Mouse (Mus musculus): Measurements from ENCODE around the gene Syce1l. TPM values are rescaled to one million over a fixed set of nuclear protein-coding genes. Genes with fewer than 3 reads are reported as not detected.
A peak's percentile ranks its signal among the peaks of the same experiment; 100 is the strongest.

The Syce1l gene
- polyA plus RNA-seq (2014; fragmentation: Nextera tagmentation; extraction: Ambion mirVana), result not detected in 2 replicates

GRCm38 (mm10) chr8:113642926-113643325 lies at the start of gene Syce1l:
TSS of gene Syce1l (plus strand) at chr8:113643213.
- 92% methylated on average over 16 of the region's 16 CpGs for WGBS
- DNase-seq (ENCODE audit: low spot score) (no peak), ATAC-seq (replicated peaks; ENCODE audit: low FRiP score, low TSS enrichment, low read depth) (no peak)
- Histone ChIP-seq H3K4me3 (ENCODE audit: low read depth, low read length) (no peak within 1 kb of the TSS), H3K9ac (ENCODE audit: low read length) (no peak within 1 kb of the TSS), H3K36me3 (ENCODE audit: control insufficient read depth, insufficient read depth, low read length) (peaks cover 50% of the 10 kb centered on the region), H3K4me2 (ENCODE audit: low read length) (no peak within 1 kb of the TSS), H3K27me3 (replicated peaks; ENCODE audit: control insufficient read depth, insufficient read depth, low read length) (no peaks in the 10 kb centered on the region), H3K4me1 (replicated peaks; ENCODE audit: control insufficient read depth, insufficient read depth, low read length) (no peaks in the 10 kb centered on the region), H3K9me3 (ENCODE audit: control insufficient read depth, low read length) (no peaks in the 10 kb centered on the region), H3K27ac (ENCODE audit: low read depth) (no peak within 1 kb of the TSS)

GRCm38 (mm10) chr8:113598401-113598800 lies 44.6 kb upstream of the Syce1l start:
- ATAC-seq (replicated peaks; ENCODE audit: low FRiP score, low TSS enrichment, low read depth) (no peak), DNase-seq (ENCODE audit: low spot score) (no peak)
- H3K27me3 ChIP-seq (replicated peaks; ENCODE audit: control insufficient read depth, insufficient read depth, low read length), result no peaks in the 10 kb centered on the region
- no peaks in the 10 kb centered on the region for H3K9me3 ChIP-seq (ENCODE audit: control insufficient read depth, low read length)
- H3K9ac ChIP-seq (ENCODE audit: low read length), result no peak overlapping the region
- 62% methylated on average over 3 of the region's 3 CpGs for WGBS
- H3K4me3 ChIP-seq (ENCODE audit: low read depth, low read length), result no peak overlapping the region
- H3K4me2 ChIP-seq (ENCODE audit: low read length), result no peak overlapping the region
- no peaks in the 10 kb centered on the region for H3K36me3 ChIP-seq (ENCODE audit: control insufficient read depth, insufficient read depth, low read length)
- no peaks in the 10 kb centered on the region for H3K4me1 ChIP-seq (replicated peaks; ENCODE audit: control insufficient read depth, insufficient read depth, low read length)
- no peak overlapping the region for H3K27ac ChIP-seq (ENCODE audit: low read depth)

DNA sequence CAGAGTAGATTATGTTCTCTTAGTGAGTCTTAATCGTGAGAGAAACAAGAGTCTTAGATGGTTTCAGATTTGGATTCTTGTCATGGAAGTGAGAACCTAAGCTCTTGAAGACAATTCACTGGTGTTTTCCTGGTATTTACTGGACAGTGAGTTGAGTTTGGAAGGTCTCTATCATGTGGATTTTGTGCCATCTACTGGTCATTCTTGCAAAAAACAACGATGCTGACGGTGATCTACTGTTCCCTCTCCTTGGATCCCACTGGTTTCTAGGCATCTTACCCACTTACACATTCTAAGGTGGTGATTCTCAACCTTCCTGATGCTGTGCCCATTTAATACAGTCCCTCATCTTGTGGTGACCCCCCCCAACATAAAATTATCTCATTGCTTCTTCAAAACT lies 10.4 kb upstream of the Syce1l start:
- no peaks in the 10 kb centered on the region for H3K9me3 ChIP-seq (ENCODE audit: control insufficient read depth, low read length)
- no peak overlapping the region for H3K9ac ChIP-seq (ENCODE audit: low read length)
- H3K4me2 ChIP-seq (ENCODE audit: low read length), result no peak overlapping the region
- DNase-seq (ENCODE audit: low spot score) (no peak), ATAC-seq (replicated peaks; ENCODE audit: low FRiP score, low TSS enrichment, low read depth) (no peak)
- no peak overlapping the region for H3K4me3 ChIP-seq (ENCODE audit: low read depth, low read length)
- no peak overlapping the region for H3K27ac ChIP-seq (ENCODE audit: low read depth)
- 8% methylated on average over 3 of the region's 3 CpGs for WGBS
- H3K27me3 ChIP-seq (replicated peaks; ENCODE audit: control insufficient read depth, insufficient read depth, low read length), result no peaks in the 10 kb centered on the region
- no peaks in the 10 kb centered on the region for H3K36me3 ChIP-seq (ENCODE audit: control insufficient read depth, insufficient read depth, low read length)
- H3K4me1 ChIP-seq (replicated peaks; ENCODE audit: control insufficient read depth, insufficient read depth, low read length), result peaks cover 11% of the 10 kb centered on the region; the same call in 1 of the 2 replicates

DNA sequence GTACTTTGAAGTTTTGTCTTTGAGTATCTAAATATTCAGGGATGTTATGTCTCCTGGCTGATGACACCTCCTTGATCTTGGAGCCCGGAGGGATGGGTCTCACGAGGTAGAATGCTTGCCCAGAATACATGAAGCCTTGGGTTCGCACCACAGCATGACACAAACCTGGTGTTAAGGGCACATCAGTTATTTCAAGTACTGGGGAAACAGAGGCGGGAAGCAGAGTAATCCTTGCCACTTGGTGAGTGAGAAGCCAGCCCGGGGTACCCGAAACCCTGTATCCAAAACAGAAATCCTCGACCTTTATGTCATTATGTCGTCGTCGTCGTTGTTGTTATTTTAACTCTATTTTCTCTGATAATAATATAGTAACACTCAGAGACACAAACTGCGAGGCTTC lies 8.9 kb upstream of the Syce1l start:
- ATAC-seq (replicated peaks; ENCODE audit: low FRiP score, low TSS enrichment, low read depth), result no peak

DNA sequence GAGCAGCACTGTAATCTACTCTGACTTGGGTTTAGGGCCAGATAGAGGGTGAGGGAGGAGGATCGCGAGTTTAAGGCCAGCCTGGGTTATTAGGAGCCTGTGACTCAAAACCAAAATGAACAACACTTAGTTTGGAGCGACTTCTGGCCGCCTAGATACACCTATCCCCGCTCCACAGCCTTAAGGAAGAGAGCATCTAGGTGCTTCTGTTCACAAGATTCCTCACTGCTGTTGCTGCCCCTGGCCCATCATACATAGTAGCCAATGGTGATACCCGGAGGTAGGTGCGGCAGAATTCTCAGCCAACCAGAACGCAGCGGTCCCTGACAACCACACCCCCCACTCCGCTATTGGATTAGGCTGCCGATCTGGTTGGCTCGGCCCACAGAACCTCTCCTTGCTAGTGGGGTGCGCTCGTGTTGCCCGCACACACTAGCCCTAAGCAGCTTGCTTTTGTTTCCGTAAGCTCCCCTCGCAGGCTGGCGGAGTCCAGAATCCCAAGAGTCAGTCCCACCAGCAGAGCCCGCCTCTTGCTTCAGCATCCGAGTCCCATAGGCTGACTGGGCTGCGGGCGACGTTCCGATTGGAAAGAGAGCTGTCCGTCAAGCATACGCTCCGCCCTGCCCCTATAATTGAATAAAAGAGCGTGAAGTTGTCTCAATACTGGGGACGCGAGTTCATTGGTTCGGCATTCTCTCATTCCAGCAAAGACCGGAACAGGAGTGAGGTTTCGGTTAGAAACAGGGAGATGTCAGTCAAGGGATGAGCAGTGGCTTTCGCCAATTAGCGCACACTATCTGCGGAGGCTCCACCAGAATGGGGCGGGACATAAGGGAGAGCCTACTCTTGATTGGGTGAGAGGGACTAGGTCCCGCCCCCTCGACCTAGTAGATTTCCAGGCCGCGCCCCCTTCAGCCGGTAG lies 8.1 kb upstream of the Syce1l start, which contains the start of gene Mon1b:
Gene Mon1b, plus strand, starts transcription at position 918 of the 922 bp plus-strand sequence.
- under 1% methylated on average over 42 of the region's 42 CpGs for WGBS
- H3K9me3 ChIP-seq (ENCODE audit: control insufficient read depth, low read length), result no peaks in the 10 kb centered on the region
- peaks cover 11% of the 10 kb centered on the region; the same call in 1 of the 2 replicates for H3K4me1 ChIP-seq (replicated peaks; ENCODE audit: control insufficient read depth, insufficient read depth, low read length)
- DNase-seq (ENCODE audit: low spot score), result peak; percentile 99
- H3K9ac ChIP-seq (ENCODE audit: low read length), result peak within 1 kb of the TSS; percentile 74
- H3K27ac ChIP-seq (ENCODE audit: low read depth), result peak within 1 kb of the TSS; percentile 92
- peak within 1 kb of the TSS; percentile 80 for H3K4me3 ChIP-seq (ENCODE audit: low read depth, low read length)
- peaks cover 22% of the 10 kb centered on the region for H3K36me3 ChIP-seq (ENCODE audit: control insufficient read depth, insufficient read depth, low read length)
- H3K4me2 ChIP-seq (ENCODE audit: low read length), result peak within 1 kb of the TSS; percentile 77
- peak; percentile 99 for ATAC-seq (replicated peaks; ENCODE audit: low FRiP score, low TSS enrichment, low read depth)
- no peaks in the 10 kb centered on the region for H3K27me3 ChIP-seq (replicated peaks; ENCODE audit: control insufficient read depth, insufficient read depth, low read length)

More for the DNA sequence above, 8.9 kb upstream of the Syce1l start:
- H3K27me3 ChIP-seq (replicated peaks; ENCODE audit: control insufficient read depth, insufficient read depth, low read length), result no peaks in the 10 kb centered on the region
- H3K27ac ChIP-seq (ENCODE audit: low read depth), result no peak overlapping the region
- no peak overlapping the region; the same call in 1 of the 2 replicates for H3K9ac ChIP-seq (ENCODE audit: low read length)
- H3K4me2 ChIP-seq (ENCODE audit: low read length), result peak overlapping the region; percentile 59
- H3K9me3 ChIP-seq (ENCODE audit: control insufficient read depth, low read length), result no peaks in the 10 kb centered on the region
- peaks cover 14% of the 10 kb centered on the region for H3K36me3 ChIP-seq (ENCODE audit: control insufficient read depth, insufficient read depth, low read length)
- no peak for DNase-seq (ENCODE audit: low spot score)
- WGBS, result 25% methylated on average over 12 of the region's 12 CpGs
- H3K4me1 ChIP-seq (replicated peaks; ENCODE audit: control insufficient read depth, insufficient read depth, low read length), result peaks cover 11% of the 10 kb centered on the region; the same call in 1 of the 2 replicates
- peak overlapping the region; percentile 80; the same call in 1 of the 2 replicates for H3K4me3 ChIP-seq (ENCODE audit: low read depth, low read length)

GRCm38 (mm10) chr8:113635592-113636279 lies 7.3 kb upstream of the Syce1l start:
- Histone ChIP-seq H3K4me3 (ENCODE audit: low read depth, low read length) (peak overlapping the region; percentile 80), H3K4me1 (replicated peaks; ENCODE audit: control insufficient read depth, insufficient read depth, low read length) (peaks cover 11% of the 10 kb centered on the region; the same call in 1 of the 2 replicates), H3K4me2 (ENCODE audit: low read length) (peak overlapping the region; percentile 77), H3K9ac (ENCODE audit: low read length) (peak overlapping the region; percentile 74), H3K27ac (ENCODE audit: low read depth) (peak overlapping the region; percentile 92), H3K27me3 (replicated peaks; ENCODE audit: control insufficient read depth, insufficient read depth, low read length) (no peaks in the 10 kb centered on the region), H3K9me3 (ENCODE audit: control insufficient read depth, low read length) (no peaks in the 10 kb centered on the region), H3K36me3 (ENCODE audit: control insufficient read depth, insufficient read depth, low read length) (peaks cover 27% of the 10 kb centered on the region)
- DNase-seq (ENCODE audit: low spot score), result no peak
- peak; percentile 85 for ATAC-seq (replicated peaks; ENCODE audit: low FRiP score, low TSS enrichment, low read depth)
- under 1% methylated on average over 44 of the region's 44 CpGs for WGBS

DNA sequence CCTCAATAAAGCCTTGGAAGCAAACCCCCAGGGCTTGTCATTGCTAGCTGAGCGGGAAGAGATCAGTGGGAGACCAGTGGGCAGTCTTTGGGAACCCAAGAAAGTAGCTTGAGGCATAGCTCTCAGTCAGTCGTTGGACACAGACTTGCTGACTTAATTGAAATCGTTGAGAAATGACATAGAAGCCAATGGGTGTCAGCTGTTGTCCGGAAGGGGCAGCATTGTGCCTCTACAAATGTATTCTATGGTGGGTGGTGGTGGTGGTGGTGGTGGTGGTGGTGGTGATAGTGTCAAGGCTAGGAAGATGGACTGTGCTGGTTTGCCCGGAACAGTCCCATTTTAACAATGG lies 6.8 kb upstream of the Syce1l start:
- H3K27ac ChIP-seq (ENCODE audit: low read depth), result no peak overlapping the region; the same call in 1 of the 2 replicates

DNA sequence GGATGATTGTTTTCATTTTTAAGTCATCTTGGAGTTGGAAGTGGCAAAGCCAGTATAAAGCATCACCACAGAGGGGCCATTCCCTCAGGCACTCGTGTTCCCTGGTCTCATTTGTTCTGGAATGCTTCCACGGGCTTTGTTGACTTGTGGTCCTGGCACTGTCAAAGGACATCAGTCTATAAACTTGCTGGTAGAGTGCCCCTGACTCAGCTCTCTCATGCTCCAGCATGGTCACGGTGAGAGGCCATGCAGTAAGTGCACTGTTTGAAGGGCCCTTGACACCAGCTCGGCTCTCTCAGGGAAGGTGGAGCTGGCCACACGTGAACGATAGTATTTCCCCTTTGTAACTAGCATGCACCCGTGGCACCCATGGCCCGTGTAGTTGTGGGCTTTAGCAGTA lies 2.7 kb upstream of the Syce1l start:
- DNase-seq (ENCODE audit: low spot score), result no peak
- ATAC-seq (replicated peaks; ENCODE audit: low FRiP score, low TSS enrichment, low read depth), result no peak
- peaks cover 6% of the 10 kb centered on the region; the same call in 1 of the 2 replicates for H3K4me1 ChIP-seq (replicated peaks; ENCODE audit: control insufficient read depth, insufficient read depth, low read length)
- H3K36me3 ChIP-seq (ENCODE audit: control insufficient read depth, insufficient read depth, low read length), result peaks cover 52% of the 10 kb centered on the region
- H3K9ac ChIP-seq (ENCODE audit: low read length), result no peak overlapping the region
- 91% methylated on average over 8 of the region's 8 CpGs for WGBS
- H3K4me2 ChIP-seq (ENCODE audit: low read length), result no peak overlapping the region
- H3K4me3 ChIP-seq (ENCODE audit: low read depth, low read length), result no peak overlapping the region
- no peak overlapping the region for H3K27ac ChIP-seq (ENCODE audit: low read depth)
- H3K9me3 ChIP-seq (ENCODE audit: control insufficient read depth, low read length), result no peaks in the 10 kb centered on the region
- H3K27me3 ChIP-seq (replicated peaks; ENCODE audit: control insufficient read depth, insufficient read depth, low read length), result no peaks in the 10 kb centered on the region

More for the DNA sequence above, 6.8 kb upstream of the Syce1l start:
- Histone ChIP-seq H3K4me2 (ENCODE audit: low read length) (peak overlapping the region; percentile 77), H3K9ac (ENCODE audit: low read length) (peak overlapping the region; percentile 74), H3K4me1 (replicated peaks; ENCODE audit: control insufficient read depth, insufficient read depth, low read length) (peaks cover 11% of the 10 kb centered on the region; the same call in 1 of the 2 replicates), H3K36me3 (ENCODE audit: control insufficient read depth, insufficient read depth, low read length) (peaks cover 33% of the 10 kb centered on the region), H3K9me3 (ENCODE audit: control insufficient read depth, low read length) (no peaks in the 10 kb centered on the region), H3K4me3 (ENCODE audit: low read depth, low read length) (peak overlapping the region; percentile 80), H3K27me3 (replicated peaks; ENCODE audit: control insufficient read depth, insufficient read depth, low read length) (no peaks in the 10 kb centered on the region)
- no peak for DNase-seq (ENCODE audit: low spot score)
- ATAC-seq (replicated peaks; ENCODE audit: low FRiP score, low TSS enrichment, low read depth), result no peak
- WGBS, result 40% methylated on average over 5 of the region's 5 CpGs
